Mouse (Mus musculus) ES-Bruce4 (cell line): ENCODE results near the gene Wipi2.

Source experiments
- CTCF ChIP-seq: IDR thresholded peaks from one replicate; pipeline ENCODE4 v1.8.1; 2011; ENCODE audit warnings: low read depth, low read length
- POLR2A ChIP-seq: IDR thresholded peaks from one replicate; pipeline ENCODE4 v1.8.1; 2011; ENCODE audit warnings: low read length; ENCODE audit not compliant: insufficient read depth

- TF ChIP-seq CTCF (no peak), POLR2A (no peak)
Measured at GRCm38 (mm10) chr5:142614513-142614912, 13.0 kb upstream of the Wipi2 start.
